Mouse (Mus musculus): Measurements from ENCODE around the gene Brms1l.

Gene Brms1l

DNA sequence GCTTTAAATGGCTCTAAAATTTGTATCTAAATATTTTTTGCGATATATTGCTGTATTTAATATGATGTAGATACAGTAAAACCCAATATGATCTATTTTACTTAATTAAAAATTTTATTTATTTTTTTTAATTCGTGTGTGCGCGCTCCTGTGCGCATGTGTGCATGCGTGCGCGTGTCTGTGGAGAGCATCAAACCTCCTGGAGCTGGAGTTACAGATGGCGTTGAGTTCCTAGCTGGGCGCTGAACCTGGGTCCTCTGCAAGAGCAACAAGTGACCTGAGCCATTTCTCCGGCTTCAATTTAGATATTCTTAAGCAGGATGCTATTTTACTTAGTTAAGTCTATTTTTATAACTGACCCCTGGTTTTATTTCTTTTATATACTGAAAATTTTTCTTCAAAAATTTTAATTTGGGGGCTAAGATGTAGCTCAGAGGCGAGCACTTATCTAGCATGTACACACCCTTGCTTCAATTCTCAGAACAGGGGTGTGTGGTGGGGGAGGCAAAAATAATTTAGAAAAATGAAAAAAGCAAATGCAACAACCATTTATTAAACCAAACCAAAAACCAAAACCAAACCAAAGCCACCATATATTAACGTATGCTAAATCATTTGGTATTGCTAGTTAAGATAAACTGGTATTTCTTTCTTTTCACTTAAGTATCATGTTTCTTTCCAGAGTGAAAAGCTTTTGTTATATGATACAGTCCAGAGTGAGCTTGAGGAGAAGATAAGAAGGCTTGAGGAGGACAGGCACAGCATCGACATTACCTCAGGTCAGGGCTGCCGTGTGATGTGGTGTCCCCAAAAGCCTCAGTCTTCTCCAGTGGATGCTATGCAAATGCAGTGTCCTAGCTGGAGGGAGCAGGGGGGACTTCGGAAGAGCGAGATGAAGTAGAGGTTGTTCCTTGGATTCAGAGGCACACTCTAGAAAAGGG lies 23.6 kb downstream of the Brms1l start:
- DNase-seq (ENCODE audit: low read depth, low spot score) = no peak

DNA sequence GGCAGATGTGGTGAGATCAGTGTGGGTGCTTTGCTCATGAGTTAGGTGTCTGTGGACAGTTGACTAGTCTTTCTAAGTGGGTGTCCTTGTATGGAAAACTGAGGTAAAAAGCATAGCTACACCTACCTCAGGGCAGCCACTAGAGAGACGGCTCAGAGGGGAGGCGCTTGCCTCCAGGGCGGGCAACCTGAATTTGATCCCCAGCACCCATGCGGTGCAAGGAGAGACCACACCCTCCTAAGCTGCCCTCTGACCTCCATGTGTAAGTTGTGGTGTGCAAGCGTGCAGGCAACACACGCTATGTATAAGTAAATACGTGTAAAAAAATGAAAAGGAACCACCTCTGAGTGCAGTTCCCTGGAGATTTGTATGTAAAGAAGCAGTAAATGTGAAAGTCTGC lies 24.5 kb downstream of the Brms1l start:
- DNase-seq (ENCODE audit: low read depth, low spot score) = peak; percentile 62

DNA sequence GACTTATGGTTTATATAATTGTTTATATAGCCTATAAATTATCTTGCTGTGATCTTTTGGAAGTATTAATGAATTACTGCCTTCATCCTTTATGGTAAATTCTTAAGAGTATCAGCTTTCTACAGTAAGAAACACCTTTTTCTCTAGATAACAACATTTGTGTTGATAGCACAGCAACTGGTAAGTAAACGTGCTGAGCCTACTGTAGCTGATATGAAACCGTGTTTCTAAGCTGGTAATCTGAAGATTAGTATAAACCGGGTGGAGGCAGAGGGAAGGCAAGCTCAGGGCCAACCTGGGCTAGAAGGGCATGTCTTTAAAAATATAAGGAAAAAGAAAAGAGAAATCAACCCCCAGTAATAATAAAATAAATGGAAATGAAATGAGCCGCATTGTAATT lies 31.6 kb downstream of the Brms1l start:
- no peak for DNase-seq (ENCODE audit: low read depth, low spot score)

DNA sequence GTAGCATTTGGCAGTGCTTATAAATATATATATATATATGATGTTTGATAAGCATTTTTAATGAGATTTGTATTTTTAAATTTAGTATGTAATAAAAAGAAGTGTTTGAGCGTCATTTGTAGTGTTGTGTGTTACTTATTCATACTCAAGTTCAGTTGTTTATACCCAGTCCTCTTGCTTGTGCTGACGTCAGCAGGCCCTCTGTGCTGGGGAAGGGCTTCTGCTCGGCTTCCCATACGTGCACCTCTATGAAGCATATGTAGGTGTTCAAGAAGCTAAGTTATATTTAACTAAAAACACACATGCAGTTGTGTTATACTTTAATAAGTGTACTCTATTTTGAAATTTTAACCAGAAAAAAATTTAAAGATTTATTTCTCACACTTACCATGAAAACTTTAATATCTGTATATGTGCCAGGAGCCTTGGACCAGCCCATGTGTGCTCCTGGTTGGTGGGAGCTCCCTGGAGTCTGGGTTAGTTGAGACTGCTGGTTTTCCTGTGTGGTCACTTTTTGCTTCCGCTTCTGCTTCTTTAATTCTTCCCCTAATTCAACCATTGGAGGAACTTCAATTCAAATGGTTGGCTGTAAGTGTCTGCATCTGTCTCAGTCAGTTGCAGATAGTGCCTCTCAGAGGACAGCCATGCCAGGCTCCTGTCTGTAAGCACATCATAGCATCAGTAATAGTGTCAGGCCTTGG lies 33.6 kb downstream of the Brms1l start:
- DNase-seq (ENCODE audit: low read depth, low spot score) = no peak

DNA sequence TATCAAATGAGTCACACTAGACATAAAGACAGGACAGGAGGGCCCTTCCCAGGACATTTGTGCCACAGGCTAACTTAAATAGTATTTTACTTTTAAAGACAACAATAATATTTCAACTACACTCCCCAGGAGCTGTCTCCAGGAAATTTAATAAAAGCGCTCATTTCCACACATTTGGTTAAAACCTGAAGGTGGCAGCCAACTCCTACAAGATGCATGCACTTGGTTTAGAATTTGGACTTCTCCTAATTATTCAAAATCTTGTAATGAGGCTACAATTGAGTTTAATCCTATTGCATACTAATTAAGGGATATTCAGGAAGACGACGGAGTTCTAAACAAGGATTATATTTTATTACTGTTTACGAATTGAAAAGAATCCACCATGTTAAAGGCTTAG lies 49.3 kb downstream of the Brms1l start:
- DNase-seq (ENCODE audit: low read depth, low spot score) = no peak

DNA sequence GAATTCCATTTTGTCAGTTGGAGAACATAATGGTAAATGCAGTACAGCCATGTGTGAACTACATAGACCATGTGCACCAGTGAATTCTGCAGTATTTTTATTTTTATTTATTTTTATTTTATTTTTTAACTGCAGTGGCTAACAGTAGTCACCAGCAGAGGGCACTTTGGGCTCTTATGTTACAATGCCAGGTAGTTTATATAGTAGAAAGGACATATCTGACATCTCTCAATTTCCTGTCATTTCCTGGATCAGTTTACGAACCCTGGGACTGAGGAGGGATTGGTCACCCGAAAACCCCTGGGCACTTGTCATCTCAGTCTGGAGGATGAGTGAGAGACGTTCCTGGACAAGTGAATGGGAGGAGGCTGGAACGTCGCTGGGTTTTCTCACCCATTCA lies 52.4 kb downstream of the Brms1l start:
- no peak for DNase-seq (ENCODE audit: low read depth, low spot score)

DNA sequence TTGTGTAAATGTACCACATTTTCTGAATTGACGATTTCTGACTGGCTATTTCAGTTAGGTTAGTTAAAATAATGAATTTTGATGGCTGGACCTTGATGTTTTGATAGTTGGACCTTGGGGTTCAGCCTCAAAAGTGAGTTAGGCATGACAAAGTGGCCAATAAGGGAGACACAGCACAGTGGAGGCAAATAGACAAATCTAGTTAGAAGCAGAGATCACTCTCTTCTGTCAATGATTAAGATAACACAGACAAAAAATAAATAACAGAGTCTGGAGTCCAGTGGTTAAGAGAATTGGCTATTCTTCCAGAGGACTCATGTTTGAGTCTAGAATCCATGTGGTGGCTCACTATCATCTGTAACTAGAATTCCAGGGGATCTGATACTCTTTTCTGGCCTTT lies 68.7 kb downstream of the Brms1l start:
- no peak for DNase-seq (ENCODE audit: low read depth, low spot score)

DNA sequence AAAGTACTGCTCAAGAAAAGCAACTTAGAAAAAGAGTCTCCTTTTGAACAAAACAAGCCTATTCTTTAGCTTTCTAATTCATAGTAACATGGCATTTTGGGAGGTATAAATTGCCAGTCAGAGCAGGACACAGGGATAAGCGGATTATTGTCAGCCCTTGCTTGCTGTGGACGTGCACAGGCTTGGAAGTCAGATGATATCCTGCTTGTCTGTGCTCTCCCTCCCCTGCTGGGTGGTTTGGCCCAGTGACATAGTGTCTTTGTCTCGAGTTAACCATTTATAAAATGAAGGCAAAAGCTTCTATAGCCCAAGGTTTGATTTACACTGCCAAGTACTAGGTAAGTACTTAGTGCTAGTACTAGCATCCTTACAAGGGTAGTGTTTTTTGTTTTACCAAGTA lies 76.0 kb downstream of the Brms1l start:
- DNase-seq (ENCODE audit: low read depth, low spot score) = no peak

DNA sequence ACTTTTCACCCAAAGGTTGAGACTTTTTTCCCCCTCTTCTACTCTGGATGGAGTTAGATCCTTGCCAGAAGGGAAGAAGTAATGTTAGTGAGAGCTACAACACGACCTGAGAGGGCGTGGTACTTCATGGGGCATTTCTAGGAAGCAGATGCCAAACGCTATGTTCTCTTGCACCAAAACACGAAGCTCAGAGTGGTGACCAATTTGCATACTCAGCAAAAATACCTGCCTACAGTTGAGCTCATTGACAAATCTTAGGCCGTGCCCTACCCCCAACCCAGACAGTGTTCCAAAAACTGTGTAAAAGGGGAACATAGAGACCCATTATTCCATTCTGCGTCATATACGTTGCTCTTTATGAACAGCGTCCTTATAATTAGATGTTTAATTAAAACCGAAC lies 77.1 kb downstream of the Brms1l start:
- DNase-seq (ENCODE audit: low read depth, low spot score) = no peak

DNA sequence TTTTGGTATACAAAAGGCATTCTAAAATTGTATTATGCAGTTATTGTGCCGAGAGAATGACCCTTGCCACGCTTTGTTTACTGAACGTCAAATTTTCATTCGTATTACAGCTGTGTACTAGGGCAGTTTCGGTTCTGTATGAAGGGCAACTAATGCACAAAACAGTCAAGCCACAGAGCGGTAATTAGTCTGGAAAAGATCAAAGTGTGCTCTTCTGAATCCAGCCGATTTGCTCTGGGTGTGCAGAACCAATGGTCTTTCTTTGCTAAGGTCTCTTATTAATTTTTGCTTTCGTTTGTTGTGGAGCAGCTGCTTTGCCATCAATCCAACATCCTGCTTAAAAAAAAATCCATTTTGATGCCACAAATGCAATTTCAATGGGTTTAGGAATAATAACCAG lies 80.1 kb downstream of the Brms1l start:
- DNase-seq (ENCODE audit: low read depth, low spot score) = no peak

DNA sequence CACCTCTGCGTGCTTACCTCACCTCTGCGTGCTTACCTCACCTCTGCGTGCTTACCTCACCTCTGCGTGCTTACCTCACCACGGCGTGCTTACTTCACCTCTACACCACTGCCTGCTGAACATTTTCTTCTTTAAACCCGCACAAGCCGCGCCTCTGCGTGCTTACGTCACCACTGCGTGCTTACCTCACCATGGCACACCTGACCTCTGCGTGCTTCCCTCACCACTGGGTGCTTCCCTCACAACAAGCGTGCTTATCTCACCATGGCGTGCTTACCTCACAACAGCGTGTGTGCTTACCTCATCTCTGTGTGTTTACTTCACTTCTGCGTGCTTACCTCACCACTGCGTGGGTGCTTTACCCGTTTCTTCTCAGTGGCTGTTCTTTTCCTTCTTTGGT lies 80.9 kb downstream of the Brms1l start:
- peak; percentile 84 for DNase-seq (ENCODE audit: low read depth, low spot score)
